Mouse (Mus musculus): ENCODE data around the gene Nat14. TPM values are rescaled to one million over a fixed set of nuclear protein-coding genes. Genes with fewer than 3 reads are reported as not detected.

Gene Nat14
- total RNA-seq, 1 experiment: 1.7 TPM

- Histone ChIP-seq H3K36me3 (ENCODE audit: control insufficient read depth, insufficient read depth, low read length, poor library complexity, severe bottlenecking) (0 out of 2 replicates have a peak, but pooled peaks cover 3% of the 10 kb centered on the region), H3K4me1 (ENCODE audit: control insufficient read depth in 2 of 2, insufficient read depth in 2 of 2, low read length in 2 of 2, poor library complexity in 1 of 2) (peaks cover 6 to 27% of the 10 kb centered on the region in 2 experiments; a peak in 3 of 4 replicates), H3K9ac (ENCODE audit: insufficient read depth, low read depth, low read length, poor library complexity, severe bottlenecking) (peak overlapping the region; percentile 28; the same call in 1 of the 2 replicates), H3K9me3 (ENCODE audit: control insufficient read depth, insufficient read depth, low read depth, low read length) (no peaks in the 10 kb centered on the region), H3K4me3 (ENCODE audit: insufficient read depth in 1 of 2, low read depth in 1 of 2, low read length in 2 of 2, poor library complexity in 1 of 2, severe bottlenecking in 1 of 2) (peak overlapping the region; percentile 8 to 59; a peak in 2 of 4 replicates), H3K27ac (ENCODE audit: insufficient read depth, low read depth, low read length, poor library complexity, severe bottlenecking) (peak overlapping the region; percentile 80; the same call in 1 of the 2 replicates)
- in situ Hi-C loops (cut with MboI; ENCODE audit: low sequenced_read_pairs in 2 of 2, unreplicated experiment in 2 of 2): no loop called here
- no peak for DNase-seq (ENCODE audit: low read depth, low spot score)
- TF ChIP-seq MAFK (IDR thresholded peaks at IDR 0.05; ENCODE audit: insufficient read depth, low read depth, low read length) (no peak), ZC3H11A (IDR thresholded peaks at IDR 0.05; ENCODE audit: borderline replicate concordance, low read depth, low read length) (no peak), ZNF384 (IDR thresholded peaks at IDR 0.05; ENCODE audit: low read depth, low read length) (no peak), CHD2 (IDR thresholded peaks at IDR 0.05; ENCODE audit: low read depth, low read length) (no peak), HCFC1 (IDR thresholded peaks at IDR 0.05; ENCODE audit: borderline replicate concordance, insufficient read depth, low read length) (no peak)
Observed at GRCm38 (mm10) chr7:4900523-4900851, 21.3 kb upstream of the Nat14 start.

GRCm38 (mm10) chr7:4901171-4901570 lies 20.7 kb upstream of the Nat14 start:
- Histone ChIP-seq H3K4me1 (ENCODE audit: control insufficient read depth in 2 of 2, insufficient read depth in 2 of 2, low read length in 2 of 2, poor library complexity in 1 of 2) (peaks cover 6 to 20% of the 10 kb centered on the region in 2 experiments; a peak in 3 of 4 replicates), H3K27ac (ENCODE audit: insufficient read depth, low read depth, low read length, poor library complexity, severe bottlenecking) (peak overlapping the region; percentile 80), H3K4me3 (ENCODE audit: insufficient read depth in 1 of 2, low read depth in 1 of 2, low read length in 2 of 2, poor library complexity in 1 of 2, severe bottlenecking in 1 of 2) (no peak overlapping the region), H3K36me3 (ENCODE audit: control insufficient read depth, insufficient read depth, low read length, poor library complexity, severe bottlenecking) (0 out of 2 replicates have a peak, but pooled peaks cover 5% of the 10 kb centered on the region), H3K9me3 (ENCODE audit: control insufficient read depth, insufficient read depth, low read depth, low read length) (no peaks in the 10 kb centered on the region), H3K9ac (ENCODE audit: insufficient read depth, low read depth, low read length, poor library complexity, severe bottlenecking) (no peak overlapping the region)
- TF ChIP-seq HCFC1 (IDR thresholded peaks at IDR 0.05; ENCODE audit: borderline replicate concordance, insufficient read depth, low read length) (0 out of 2 replicates have a peak, but pooled peaks have one; percentile 48), CHD2 (IDR thresholded peaks at IDR 0.05; ENCODE audit: low read depth, low read length) (no peak), MAFK (IDR thresholded peaks at IDR 0.05; ENCODE audit: insufficient read depth, low read depth, low read length) (no peak), ZC3H11A (IDR thresholded peaks at IDR 0.05; ENCODE audit: borderline replicate concordance, low read depth, low read length) (peak; percentile 92), ZNF384 (IDR thresholded peaks at IDR 0.05; ENCODE audit: low read depth, low read length) (no peak)
- in situ Hi-C loops (cut with MboI; ENCODE audit: low sequenced_read_pairs in 2 of 2, unreplicated experiment in 2 of 2): no loop called here
- peak; percentile 88 for DNase-seq (ENCODE audit: low read depth, low spot score)

GRCm38 (mm10) chr7:4902404-4902803 lies 19.4 kb upstream of the Nat14 start:
- no peak for TF ChIP-seq CHD2 (IDR thresholded peaks at IDR 0.05; ENCODE audit: low read depth, low read length)
- Histone ChIP-seq H3K4me1 (ENCODE audit: control insufficient read depth in 2 of 2, insufficient read depth in 2 of 2, low read length in 2 of 2, poor library complexity in 1 of 2) (peaks cover 6 to 23% of the 10 kb centered on the region in 2 experiments; a peak in 3 of 4 replicates), H3K36me3 (ENCODE audit: control insufficient read depth, insufficient read depth, low read length, poor library complexity, severe bottlenecking) (0 out of 2 replicates have a peak, but pooled peaks cover 5% of the 10 kb centered on the region), H3K9ac (ENCODE audit: insufficient read depth, low read depth, low read length, poor library complexity, severe bottlenecking) (no peak overlapping the region; the same call in 1 of the 2 replicates), H3K9me3 (ENCODE audit: control insufficient read depth, insufficient read depth, low read depth, low read length) (no peaks in the 10 kb centered on the region), H3K4me3 (ENCODE audit: insufficient read depth in 1 of 2, low read depth in 1 of 2, low read length in 2 of 2, poor library complexity in 1 of 2, severe bottlenecking in 1 of 2) (no peak overlapping the region), H3K27ac (ENCODE audit: insufficient read depth, low read depth, low read length, poor library complexity, severe bottlenecking) (peak overlapping the region; percentile 44; the same call in 1 of the 2 replicates)
- peak; percentile 54 for DNase-seq (ENCODE audit: low read depth, low spot score)
- in situ Hi-C loops (cut with MboI; ENCODE audit: low sequenced_read_pairs in 2 of 2, unreplicated experiment in 2 of 2): no loop called here

GRCm38 (mm10) chr7:4906466-4906950 lies 15.3 kb upstream of the Nat14 start, which contains the start of gene Gm36210:
TSS of gene Gm36210 (minus strand) at chr7:4906516.
- Histone ChIP-seq H3K36me3 (ENCODE audit: control insufficient read depth, insufficient read depth, low read length, poor library complexity, severe bottlenecking) (peaks cover 28% of the 10 kb centered on the region), H3K4me3 (ENCODE audit: insufficient read depth in 1 of 2, low read depth in 1 of 2, low read length in 2 of 2, poor library complexity in 1 of 2, severe bottlenecking in 1 of 2) (no peak within 1 kb of the TSS), H3K9me3 (ENCODE audit: control insufficient read depth, insufficient read depth, low read depth, low read length) (no peaks in the 10 kb centered on the region), H3K27ac (ENCODE audit: insufficient read depth, low read depth, low read length, poor library complexity, severe bottlenecking) (no peak within 1 kb of the TSS; the same call in 1 of the 2 replicates), H3K4me1 (ENCODE audit: control insufficient read depth in 2 of 2, insufficient read depth in 2 of 2, low read length in 2 of 2, poor library complexity in 1 of 2) (peaks cover 0 to 22% of the 10 kb centered on the region in 2 experiments; a peak in 3 of 4 replicates), H3K9ac (ENCODE audit: insufficient read depth, low read depth, low read length, poor library complexity, severe bottlenecking) (peak within 1 kb of the TSS; percentile 17; the same call in 1 of the 2 replicates)
- no peak for DNase-seq (ENCODE audit: low read depth, low spot score)
- in situ Hi-C loops (cut with MboI; ENCODE audit: low sequenced_read_pairs in 2 of 2, unreplicated experiment in 2 of 2): no loop called here
- no peak for TF ChIP-seq MAFK (IDR thresholded peaks at IDR 0.05; ENCODE audit: insufficient read depth, low read depth, low read length)
- no peak for TF ChIP-seq ZC3H11A (IDR thresholded peaks at IDR 0.05; ENCODE audit: borderline replicate concordance, low read depth, low read length)
- TF ChIP-seq ZNF384 (IDR thresholded peaks at IDR 0.05; ENCODE audit: low read depth, low read length): no peak

Data from ES-E14 (cell line).